Mouse (Mus musculus): Measurements from ENCODE around the gene Egfl6. TPM values are rescaled to one million over a fixed set of nuclear protein-coding genes. Genes with fewer than 3 reads are reported as not detected.
"Not testable (repeated sequence)": the region's sequence is repeated elsewhere in the genome, so short reads cannot be mapped to it uniquely, and the experiment has no call there.

The Egfl6 gene
- polyA plus RNA-seq, 1 experiment from 2014 or later, result 8.3 TPM

DNA sequence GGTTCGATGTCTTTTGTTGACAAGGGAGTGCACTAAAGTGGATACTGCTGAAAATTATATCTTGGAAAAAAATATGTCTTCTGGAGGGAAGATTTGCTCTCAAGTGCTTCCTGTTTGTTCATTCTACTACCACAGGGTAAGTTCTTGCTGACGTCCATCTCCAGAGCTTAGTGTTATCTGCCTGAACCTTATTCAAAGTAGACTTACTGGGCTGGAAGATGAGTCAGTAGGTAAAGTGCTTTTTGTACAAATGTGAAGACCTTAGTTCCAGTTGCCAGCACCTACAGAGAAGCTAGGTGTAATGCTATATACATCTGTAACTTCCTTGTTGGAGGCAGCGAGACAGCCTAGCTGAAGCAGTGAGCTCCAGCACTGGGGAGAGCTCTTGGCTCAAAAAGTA, 69.6 kb downstream of the Egfl6 start:
- ATAC-seq (replicated peaks; ENCODE audit: insufficient number of reproducible peaks, low FRiP score, low TSS enrichment, low read depth) (no peak), DNase-seq (ENCODE audit: low spot score) (no peak)
- Histone ChIP-seq H3K27ac (replicated peaks; ENCODE audit: low read depth, low read length) (no peak overlapping the region), H3K27me3 (ENCODE audit: control insufficient read depth, insufficient read depth, low read length) (no peaks in the 10 kb centered on the region; the same call in 1 of the 2 replicates), H3K36me3 (replicated peaks; ENCODE audit: control insufficient read depth, insufficient read depth, low read depth, low read length) (no peaks in the 10 kb centered on the region), H3K9ac (replicated peaks; ENCODE audit: low read length) (no peak overlapping the region), H3K9me3 (replicated peaks; ENCODE audit: control insufficient read depth, low read length) (no peaks in the 10 kb centered on the region), H3K4me3 (ENCODE audit: low read depth, low read length) (no peak overlapping the region), H3K4me2 (ENCODE audit: low read depth, low read length) (no peak overlapping the region), H3K4me1 (ENCODE audit: control insufficient read depth, insufficient read depth, low read length) (no peaks in the 10 kb centered on the region)
- WGBS, result 84% methylated on average over 3 of the region's 3 CpGs

DNA sequence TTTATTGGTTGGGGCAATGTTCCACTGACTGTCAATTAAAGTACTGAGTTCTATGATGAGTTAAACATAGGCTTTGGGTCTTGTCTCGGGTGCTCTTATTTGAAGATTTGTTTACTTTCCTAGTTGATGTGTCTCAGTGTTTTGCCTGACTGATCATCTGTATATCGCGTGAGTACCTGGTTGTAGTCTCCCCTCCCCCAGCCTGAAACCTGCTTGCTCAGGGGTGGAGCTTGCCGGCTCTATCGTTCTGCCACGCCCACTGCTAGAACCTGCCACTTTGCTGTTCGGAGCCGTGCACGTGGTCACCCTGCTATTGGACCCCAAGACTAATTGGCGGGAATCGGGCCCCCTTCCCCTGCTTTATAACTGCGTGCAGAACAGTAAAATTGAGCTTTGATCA, 71.5 kb downstream of the Egfl6 start:
- not testable (repeated sequence) for H3K4me1 ChIP-seq (ENCODE audit: control insufficient read depth, insufficient read depth, low read length); H3K4me2 ChIP-seq (ENCODE audit: low read depth, low read length); H3K27me3 ChIP-seq (ENCODE audit: control insufficient read depth, insufficient read depth, low read length); H3K9me3 ChIP-seq (replicated peaks; ENCODE audit: control insufficient read depth, low read length); ATAC-seq (replicated peaks; ENCODE audit: insufficient number of reproducible peaks, low FRiP score, low TSS enrichment, low read depth); H3K27ac ChIP-seq (replicated peaks; ENCODE audit: low read depth, low read length); H3K9ac ChIP-seq (replicated peaks; ENCODE audit: low read length); H3K4me3 ChIP-seq (ENCODE audit: low read depth, low read length); H3K36me3 ChIP-seq (replicated peaks; ENCODE audit: control insufficient read depth, insufficient read depth, low read depth, low read length)
- whole genome bisulfite sequencing, result 36% methylated on average over 12 of the region's 12 CpGs
- DNase-seq (ENCODE audit: low spot score), result peak; percentile 21

GRCm38 (mm10) chrX:166512071-166512470, 73.4 kb downstream of the Egfl6 start:
- H3K27ac ChIP-seq (replicated peaks; ENCODE audit: low read depth, low read length), result no peak overlapping the region
- H3K4me3 ChIP-seq (ENCODE audit: low read depth, low read length), result no peak overlapping the region
- no peak overlapping the region for H3K4me2 ChIP-seq (ENCODE audit: low read depth, low read length)
- 92% methylated on average over 4 of the region's 4 CpGs for WGBS
- no peak for DNase-seq (ENCODE audit: low spot score)
- no peaks in the 10 kb centered on the region; the same call in 1 of the 2 replicates for H3K27me3 ChIP-seq (ENCODE audit: control insufficient read depth, insufficient read depth, low read length)
- no peak overlapping the region for H3K9ac ChIP-seq (replicated peaks; ENCODE audit: low read length)
- no peaks in the 10 kb centered on the region for H3K4me1 ChIP-seq (ENCODE audit: control insufficient read depth, insufficient read depth, low read length)
- no peak for ATAC-seq (replicated peaks; ENCODE audit: insufficient number of reproducible peaks, low FRiP score, low TSS enrichment, low read depth)
- no peaks in the 10 kb centered on the region for H3K9me3 ChIP-seq (replicated peaks; ENCODE audit: control insufficient read depth, low read length)
- H3K36me3 ChIP-seq (replicated peaks; ENCODE audit: control insufficient read depth, insufficient read depth, low read depth, low read length), result no peaks in the 10 kb centered on the region

GRCm38 (mm10) chrX:166511107-166511506, 74.4 kb downstream of the Egfl6 start:
- H3K4me1 ChIP-seq (ENCODE audit: control insufficient read depth, insufficient read depth, low read length), result no peaks in the 10 kb centered on the region
- H3K36me3 ChIP-seq (replicated peaks; ENCODE audit: control insufficient read depth, insufficient read depth, low read depth, low read length), result no peaks in the 10 kb centered on the region
- H3K27me3 ChIP-seq (ENCODE audit: control insufficient read depth, insufficient read depth, low read length), result no peaks in the 10 kb centered on the region; the same call in 1 of the 2 replicates
- no peak for ATAC-seq (replicated peaks; ENCODE audit: insufficient number of reproducible peaks, low FRiP score, low TSS enrichment, low read depth)
- no peak overlapping the region for H3K9ac ChIP-seq (replicated peaks; ENCODE audit: low read length)
- H3K4me2 ChIP-seq (ENCODE audit: low read depth, low read length), result no peak overlapping the region
- H3K27ac ChIP-seq (replicated peaks; ENCODE audit: low read depth, low read length), result no peak overlapping the region
- H3K9me3 ChIP-seq (replicated peaks; ENCODE audit: control insufficient read depth, low read length), result no peaks in the 10 kb centered on the region
- DNase-seq (ENCODE audit: low spot score), result no peak
- H3K4me3 ChIP-seq (ENCODE audit: low read depth, low read length), result no peak overlapping the region

GRCm38 (mm10) chrX:166509761-166510738, 75.5 kb downstream of the Egfl6 start:
- Histone ChIP-seq H3K9me3 (replicated peaks; ENCODE audit: control insufficient read depth, low read length) (no peaks in the 10 kb centered on the region), H3K27me3 (ENCODE audit: control insufficient read depth, insufficient read depth, low read length) (no peaks in the 10 kb centered on the region), H3K36me3 (replicated peaks; ENCODE audit: control insufficient read depth, insufficient read depth, low read depth, low read length) (no peaks in the 10 kb centered on the region), H3K4me2 (ENCODE audit: low read depth, low read length) (peak overlapping the region; percentile 27), H3K4me3 (ENCODE audit: low read depth, low read length) (peak overlapping the region; percentile 43), H3K27ac (replicated peaks; ENCODE audit: low read depth, low read length) (peak overlapping the region; percentile 93), H3K9ac (replicated peaks; ENCODE audit: low read length) (peak overlapping the region; percentile 66), H3K4me1 (ENCODE audit: control insufficient read depth, insufficient read depth, low read length) (no peaks in the 10 kb centered on the region)
- peak; percentile 95 for DNase-seq (ENCODE audit: low spot score)
- 17% methylated on average over 57 of the region's 65 CpGs for WGBS
- peak; percentile 97 for ATAC-seq (replicated peaks; ENCODE audit: insufficient number of reproducible peaks, low FRiP score, low TSS enrichment, low read depth)

- H3K27ac ChIP-seq (replicated peaks; ENCODE audit: low read depth, low read length), result no peak overlapping the region
- no peak overlapping the region for H3K4me3 ChIP-seq (ENCODE audit: low read depth, low read length)
- no peaks in the 10 kb centered on the region for H3K4me1 ChIP-seq (ENCODE audit: control insufficient read depth, insufficient read depth, low read length)
- H3K27me3 ChIP-seq (ENCODE audit: control insufficient read depth, insufficient read depth, low read length), result no peaks in the 10 kb centered on the region
- H3K9ac ChIP-seq (replicated peaks; ENCODE audit: low read length), result no peak overlapping the region
- 80% methylated on average over 1 of the region's 2 CpGs for WGBS
- no peak overlapping the region for H3K4me2 ChIP-seq (ENCODE audit: low read depth, low read length)
- no peak for DNase-seq (ENCODE audit: low spot score)
- no peaks in the 10 kb centered on the region for H3K9me3 ChIP-seq (replicated peaks; ENCODE audit: control insufficient read depth, low read length)
- ATAC-seq (replicated peaks; ENCODE audit: insufficient number of reproducible peaks, low FRiP score, low TSS enrichment, low read depth), result no peak
- H3K36me3 ChIP-seq (replicated peaks; ENCODE audit: control insufficient read depth, insufficient read depth, low read depth, low read length), result no peaks in the 10 kb centered on the region
Measured at GRCm38 (mm10) chrX:166504421-166504820, 81.1 kb downstream of the Egfl6 start.

DNA sequence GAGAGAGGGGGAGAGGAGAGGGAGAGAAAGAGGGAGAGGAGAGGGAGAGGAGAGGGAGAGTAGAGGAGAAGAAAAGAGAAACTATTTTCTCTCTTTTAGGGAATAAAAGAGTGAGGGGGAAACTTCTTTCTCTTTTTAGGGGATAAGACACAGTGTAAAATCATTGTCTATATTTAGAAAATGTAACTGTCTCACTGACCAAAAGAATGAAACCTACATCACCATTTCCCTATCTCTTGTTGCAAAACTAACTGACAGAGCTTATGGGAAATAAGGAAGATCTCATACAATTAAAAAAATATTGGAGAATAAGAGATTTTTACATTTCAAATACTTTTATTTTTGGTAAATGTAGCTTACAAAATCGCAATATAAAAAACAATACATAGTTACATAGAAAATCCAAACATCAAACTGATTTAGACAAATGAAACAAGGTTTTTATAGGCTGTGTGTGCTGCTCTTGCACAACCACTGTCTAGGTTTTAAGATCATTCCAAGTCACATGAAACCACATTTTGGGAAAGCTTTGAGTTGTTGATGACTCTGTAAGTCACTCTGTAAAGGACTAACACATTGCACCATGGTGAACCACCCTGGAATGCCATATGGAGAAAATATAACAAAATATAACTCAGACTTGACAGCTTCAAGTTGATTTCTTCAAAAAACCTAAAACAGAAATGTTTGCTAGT, 85.9 kb downstream of the Egfl6 start:
- Histone ChIP-seq H3K36me3 (replicated peaks; ENCODE audit: control insufficient read depth, insufficient read depth, low read depth, low read length) (no peaks in the 10 kb centered on the region), H3K4me3 (ENCODE audit: low read depth, low read length) (no peak overlapping the region), H3K9me3 (replicated peaks; ENCODE audit: control insufficient read depth, low read length) (no peaks in the 10 kb centered on the region), H3K4me1 (ENCODE audit: control insufficient read depth, insufficient read depth, low read length) (no peaks in the 10 kb centered on the region), H3K27ac (replicated peaks; ENCODE audit: low read depth, low read length) (no peak overlapping the region), H3K27me3 (ENCODE audit: control insufficient read depth, insufficient read depth, low read length) (no peaks in the 10 kb centered on the region), H3K4me2 (ENCODE audit: low read depth, low read length) (no peak overlapping the region), H3K9ac (replicated peaks; ENCODE audit: low read length) (no peak overlapping the region)
- 88% methylated on average over 1 of the region's 1 CpGs for WGBS
- no peak for ATAC-seq (replicated peaks; ENCODE audit: insufficient number of reproducible peaks, low FRiP score, low TSS enrichment, low read depth)
- DNase-seq (ENCODE audit: low spot score), result no peak

- WGBS, result 43% methylated on average over 4 of the region's 4 CpGs
- H3K27ac ChIP-seq (replicated peaks; ENCODE audit: low read depth, low read length), result no peak overlapping the region
- no peaks in the 10 kb centered on the region for H3K4me1 ChIP-seq (ENCODE audit: control insufficient read depth, insufficient read depth, low read length)
- H3K36me3 ChIP-seq (replicated peaks; ENCODE audit: control insufficient read depth, insufficient read depth, low read depth, low read length), result no peaks in the 10 kb centered on the region
- no peak for DNase-seq (ENCODE audit: low spot score)
- no peak overlapping the region for H3K4me3 ChIP-seq (ENCODE audit: low read depth, low read length)
- no peaks in the 10 kb centered on the region for H3K27me3 ChIP-seq (ENCODE audit: control insufficient read depth, insufficient read depth, low read length)
- no peak for ATAC-seq (replicated peaks; ENCODE audit: insufficient number of reproducible peaks, low FRiP score, low TSS enrichment, low read depth)
- no peak overlapping the region for H3K4me2 ChIP-seq (ENCODE audit: low read depth, low read length)
- no peaks in the 10 kb centered on the region for H3K9me3 ChIP-seq (replicated peaks; ENCODE audit: control insufficient read depth, low read length)
- no peak overlapping the region for H3K9ac ChIP-seq (replicated peaks; ENCODE audit: low read length)
Measured at GRCm38 (mm10) chrX:166497771-166498170, 87.7 kb downstream of the Egfl6 start.

Data from embryonic facial prominence, embryonic 11.5 days (tissue).